Mouse (Mus musculus) bone marrow, adult 2 months (tissue): ENCODE measurements around the gene Snca. TPM values are rescaled to one million over a fixed set of nuclear protein-coding genes. Genes with fewer than 3 reads are reported as not detected.
"Not testable (repeated sequence)": the region's sequence is repeated elsewhere in the genome, so short reads cannot be mapped to it uniquely, and the experiment has no call there.

Experiments used
- H3K27ac ChIP-seq: fragments of 200-500 bp; 2 replicates; pipeline ENCODE4 v1.5.1; 2012; ENCODE audit warnings: low read depth, mild to moderate bottlenecking, control low read depth, inconsistent platforms, low read length; ENCODE audit not compliant: control insufficient read depth, poor library complexity, insufficient read depth
- H3K4me1 ChIP-seq: fragments of 200-500 bp; 2 replicates; pipeline ENCODE4 v1.6.1; 2011; ENCODE audit warnings: low read length; ENCODE audit not compliant: control insufficient read depth, insufficient read depth
- H3K4me3 ChIP-seq: fragments of 200-500 bp; replicated peaks from 2 replicates; pipeline ENCODE3; 2011; ENCODE audit warnings: mild to moderate bottlenecking, low read depth, low read length, control low read depth; ENCODE audit not compliant: control insufficient read depth
- CTCF ChIP-seq: fragments of 200-500 bp; IDR thresholded peaks from 2 replicates; pipeline ENCODE4 v1.5.1; 2011; ENCODE audit warnings: low read length, control low read depth; ENCODE audit not compliant: control insufficient read depth, insufficient read depth
- POLR2A ChIP-seq: fragments of 200-500 bp; IDR thresholded peaks from 2 replicates; pipeline ENCODE4 v1.6.1; 2011; ENCODE audit warnings: low read depth, mild to moderate bottlenecking, control low read depth, low read length, borderline replicate concordance; ENCODE audit not compliant: control insufficient read depth
- WGBS: fragments of 180-500 bp; shearing (Covaris S2); methylation state at CpG from one replicate; pipeline ENCODE4 v1.1.7; 2018; 5-methylcytosine and 5-hydroxymethylcytosine counted together
- polyA plus RNA-seq: library from polyadenylated mRNA; stranded (reverse); fragments of >200 nt; gene quantifications from 2 replicates; pipeline ENCODE4 v1.2.4, GENCODE M21; 2011; ENCODE audit warnings: low replicate concordance; ENCODE audit not compliant: missing spikeins, insufficient read depth, insufficient read length

Gene Snca
- polyA plus RNA-seq, 1 experiment, result 213 TPM

DNA sequence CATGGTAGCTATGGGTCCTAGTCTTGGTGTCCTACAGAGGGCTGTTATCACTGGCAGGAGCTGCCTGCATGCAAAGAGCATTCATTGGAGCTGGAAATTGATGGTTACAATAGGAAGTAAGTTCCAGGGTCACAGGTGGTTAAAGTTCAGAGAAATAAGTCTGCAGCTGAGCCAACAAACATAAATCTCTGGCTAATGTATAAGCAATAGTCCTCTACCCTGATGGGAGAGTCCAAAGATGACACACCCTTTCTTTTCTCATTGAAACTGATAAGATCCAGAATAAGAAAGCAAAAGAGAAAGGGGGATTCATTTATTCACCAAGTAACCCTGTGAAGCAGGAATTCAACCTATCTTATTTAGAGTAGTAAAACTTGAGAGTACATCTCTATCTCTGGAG lies 83.7 kb downstream of the Snca start:
- Histone ChIP-seq H3K4me3 (no peak overlapping the region), H3K4me1 (no peaks in the 10 kb centered on the region), H3K27ac (no peak overlapping the region)
- TF ChIP-seq CTCF, result no peak
- TF ChIP-seq POLR2A, result no peak

DNA sequence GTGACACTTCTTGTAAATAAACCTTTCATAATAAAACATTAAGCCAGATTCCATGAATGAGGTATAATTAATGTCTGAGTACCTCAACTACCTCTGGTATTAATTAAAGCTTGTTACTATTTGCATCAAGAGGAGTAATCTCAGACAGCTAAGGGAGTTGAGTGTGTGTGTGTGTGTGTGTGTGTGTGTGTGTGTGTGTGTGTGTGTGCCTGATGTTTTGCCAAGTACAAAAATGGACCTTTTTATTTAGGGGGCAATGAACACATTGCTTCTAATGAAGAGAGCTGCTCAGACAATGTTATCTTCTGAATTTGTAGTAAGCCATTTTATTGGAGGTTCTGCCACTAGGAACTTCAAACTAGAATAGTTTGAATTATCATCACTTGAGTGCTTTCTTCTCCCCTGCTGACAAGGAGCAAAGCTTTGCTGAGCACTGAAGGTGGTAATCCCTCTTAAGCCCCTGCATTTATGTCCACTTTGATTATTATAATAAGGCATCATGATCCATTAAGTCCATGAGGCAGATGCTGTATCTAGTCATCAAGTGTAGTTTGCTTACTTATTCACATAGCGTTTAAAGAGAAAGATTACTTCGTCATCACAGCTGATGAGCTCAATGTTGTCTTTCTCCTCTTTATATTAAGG lies 88.1 kb downstream of the Snca start:
- TF ChIP-seq CTCF (no peak), POLR2A (no peak)
- no peak overlapping the region for H3K4me3 ChIP-seq
- WGBS, result 93% methylated on average over 2 of the region's 2 CpGs
- no peak overlapping the region for H3K27ac ChIP-seq
- no peaks in the 10 kb centered on the region for H3K4me1 ChIP-seq

DNA sequence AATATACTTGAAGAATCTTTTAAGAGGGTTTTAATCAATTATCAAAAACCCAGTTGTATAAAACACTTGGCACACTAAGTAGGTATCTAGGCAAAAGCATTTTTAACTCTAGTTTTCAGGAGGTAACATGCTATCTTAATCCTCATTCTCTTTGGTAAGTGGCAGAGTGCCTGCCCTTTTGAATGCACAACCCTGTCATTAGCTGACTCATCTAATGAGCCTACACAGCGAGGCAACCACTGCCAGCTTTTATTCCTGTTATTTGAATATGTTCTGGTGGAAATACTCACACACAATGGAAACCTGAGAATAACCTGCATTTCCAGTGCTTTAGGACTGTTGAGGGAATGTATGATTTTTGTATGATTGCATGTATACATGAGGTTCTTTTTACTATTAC lies 89.9 kb downstream of the Snca start:
- 80% methylated on average over 1 of the region's 1 CpGs for WGBS
- H3K4me3 ChIP-seq, result no peak overlapping the region
- TF ChIP-seq CTCF (no peak), POLR2A (no peak)
- H3K4me1 ChIP-seq, result no peaks in the 10 kb centered on the region
- no peak overlapping the region for H3K27ac ChIP-seq

DNA sequence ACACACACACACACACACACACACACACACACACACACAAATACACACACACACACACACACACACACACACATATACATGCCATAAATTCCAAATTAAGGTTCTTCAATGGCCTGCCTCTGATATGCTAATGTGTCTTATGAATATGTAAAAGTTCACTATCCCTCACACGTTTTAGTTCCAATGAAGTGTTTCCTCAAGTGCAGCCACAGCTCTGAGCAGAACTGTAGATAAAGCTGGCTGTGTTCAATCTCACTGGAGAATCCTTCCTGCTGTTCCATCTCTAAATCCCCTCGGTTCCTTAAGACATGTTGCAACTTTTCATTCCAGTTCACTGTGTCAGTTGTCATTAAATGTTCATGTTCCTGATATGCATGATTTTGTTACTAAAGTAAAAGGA lies 98.5 kb downstream of the Snca start:
- no peak for TF ChIP-seq POLR2A
- TF ChIP-seq CTCF, result no peak
- no peak overlapping the region for H3K27ac ChIP-seq
- 67% methylated on average over 2 of the region's 2 CpGs for WGBS
- no peak overlapping the region for H3K4me3 ChIP-seq
- H3K4me1 ChIP-seq, result no peaks in the 10 kb centered on the region

DNA sequence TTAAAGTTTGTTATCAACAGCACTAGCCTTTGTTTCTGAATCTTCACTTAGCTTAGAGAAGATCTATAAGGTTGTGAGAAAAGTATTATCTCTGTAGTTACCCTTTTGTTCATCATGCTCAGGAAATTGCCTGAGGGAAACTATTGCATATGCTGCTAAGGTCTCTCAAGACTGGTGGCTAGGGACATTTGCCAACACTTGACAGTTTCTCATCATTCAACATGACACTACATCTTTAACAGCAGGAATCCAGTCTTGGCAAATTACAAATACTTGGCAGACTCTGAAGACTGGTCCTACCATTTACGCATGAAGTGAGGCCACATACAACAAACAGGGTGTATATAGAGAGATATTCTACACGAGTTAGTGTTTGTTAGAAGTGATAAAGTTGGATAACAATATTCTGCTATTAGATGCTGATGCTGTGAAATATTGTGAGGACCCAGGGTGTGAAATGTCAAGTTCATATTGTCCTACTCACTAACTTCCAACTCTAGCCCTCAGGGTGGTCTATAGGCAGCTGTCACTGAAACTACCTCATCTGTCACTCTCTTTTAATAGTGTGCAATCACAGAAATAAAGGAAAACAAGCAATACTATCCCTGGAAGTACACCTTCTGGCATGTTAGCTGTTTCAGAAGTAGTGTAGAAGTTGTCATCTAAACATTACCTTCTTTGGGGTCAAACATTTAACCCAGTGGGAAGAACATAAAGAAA lies 105.4 kb downstream of the Snca start:
- no peaks in the 10 kb centered on the region for H3K4me1 ChIP-seq
- TF ChIP-seq POLR2A (no peak), CTCF (no peak)

DNA sequence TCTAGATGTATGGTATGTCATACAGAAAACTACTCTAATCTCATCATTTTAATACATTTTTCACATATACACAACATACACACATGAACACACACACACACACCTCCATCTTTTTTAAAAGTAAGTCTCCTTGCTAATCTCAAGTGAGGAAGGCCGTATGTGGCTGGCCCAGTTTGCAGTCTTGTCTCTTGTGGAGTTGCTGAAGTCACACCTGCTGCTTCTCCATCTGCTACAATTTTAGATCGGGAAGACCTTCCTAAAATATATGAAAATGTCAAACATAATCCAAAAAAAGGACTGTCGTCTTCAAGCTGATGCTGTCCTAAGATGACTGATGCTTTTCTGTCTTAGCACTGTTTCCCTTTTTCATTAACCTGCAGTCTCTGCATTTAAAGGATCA lies 112.1 kb downstream of the Snca start:
- TF ChIP-seq CTCF (no peak), POLR2A (no peak)
- Histone ChIP-seq H3K4me1 (no peaks in the 10 kb centered on the region), H3K27ac (no peak overlapping the region), H3K4me3 (no peak overlapping the region)
- WGBS, result 79% methylated on average over 3 of the region's 3 CpGs

More for the DNA sequence above, 105.4 kb downstream of the Snca start:
- 75% methylated on average over 2 of the region's 2 CpGs for WGBS
- H3K4me3 ChIP-seq, result no peak overlapping the region
- no peak overlapping the region for H3K27ac ChIP-seq

DNA sequence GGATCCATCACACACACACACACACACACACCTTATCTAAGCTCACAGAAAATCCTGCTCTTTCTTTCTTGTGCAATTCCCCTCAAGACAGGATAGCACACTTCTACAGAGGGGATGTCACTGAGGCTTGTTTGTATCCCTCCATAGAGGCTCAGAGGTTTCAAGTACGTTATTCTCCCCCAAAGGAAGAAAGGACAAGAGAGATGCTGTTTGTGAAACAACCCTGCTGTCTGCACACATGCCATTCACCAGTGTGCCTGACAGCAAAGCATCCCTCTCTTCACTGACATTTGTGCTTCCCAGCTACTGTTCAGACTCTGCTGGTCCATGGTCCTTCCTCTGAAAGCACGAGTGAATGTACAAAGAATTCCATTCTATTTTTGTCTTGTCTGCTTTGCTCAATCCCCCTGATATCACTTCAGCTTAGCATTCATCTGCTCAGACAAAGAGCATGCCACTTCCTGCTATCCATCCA lies 119.6 kb downstream of the Snca start:
- H3K4me3 ChIP-seq, result no peak overlapping the region
- TF ChIP-seq POLR2A, result no peak
- no peak for TF ChIP-seq CTCF
- H3K4me1 ChIP-seq, result no peaks in the 10 kb centered on the region
- WGBS, result 35% methylated on average over 2 of the region's 2 CpGs
- H3K27ac ChIP-seq, result no peak overlapping the region

DNA sequence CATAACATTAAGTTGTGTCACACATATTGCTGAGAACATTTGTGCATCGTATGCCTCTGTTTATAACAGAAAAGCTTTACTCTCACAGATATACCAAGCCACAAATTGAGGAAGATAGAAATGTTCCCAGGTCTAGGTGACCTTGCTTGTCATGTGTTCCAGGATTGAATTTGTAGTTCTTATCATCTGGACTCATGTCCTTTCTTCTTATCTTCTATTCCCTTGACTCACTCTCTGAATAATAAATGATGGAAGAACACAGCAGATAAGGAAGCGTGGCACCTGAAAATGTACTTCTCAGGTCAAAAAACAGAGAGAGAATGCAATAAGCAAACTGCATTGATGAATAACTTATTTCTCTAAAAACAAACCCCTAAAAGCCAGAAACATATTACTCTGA lies 131.6 kb downstream of the Snca start:
- H3K4me3 ChIP-seq, result no peak overlapping the region
- 71% methylated on average over 2 of the region's 2 CpGs for WGBS
- H3K27ac ChIP-seq, result no peak overlapping the region
- TF ChIP-seq CTCF (no peak), POLR2A (no peak)
- H3K4me1 ChIP-seq, result no peaks in the 10 kb centered on the region

DNA sequence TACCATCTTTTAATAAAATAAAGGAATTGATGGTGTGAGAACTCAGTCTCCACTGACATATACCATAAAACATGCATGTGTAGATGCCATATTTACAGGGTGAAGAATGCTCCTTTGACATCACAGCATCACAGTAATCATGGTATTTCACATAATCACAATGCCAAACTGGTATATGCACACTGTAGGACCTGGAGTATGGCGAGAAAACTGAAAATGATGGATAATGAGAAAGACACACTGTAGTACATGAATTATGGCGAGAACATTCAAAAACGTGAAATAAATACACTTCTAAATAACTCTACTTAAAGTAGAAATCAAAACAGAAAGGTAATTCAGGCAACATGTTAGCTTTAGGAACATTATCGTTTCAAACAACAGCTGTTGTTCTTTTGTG lies 142.6 kb downstream of the Snca start:
- H3K4me1 ChIP-seq, H3K27ac ChIP-seq, H3K4me3 ChIP-seq: not testable (repeated sequence)
- 66% methylated on average over 4 of the region's 4 CpGs for WGBS
